Mouse (Mus musculus) kidney, adult 11 months (tissue): ENCODE results near the gene Moxd2.

Source experiments
- DNase-seq: peaks from one replicate; pipeline ENCODE4 v3.0.0; 2022

Moxd2 gene

DNA sequence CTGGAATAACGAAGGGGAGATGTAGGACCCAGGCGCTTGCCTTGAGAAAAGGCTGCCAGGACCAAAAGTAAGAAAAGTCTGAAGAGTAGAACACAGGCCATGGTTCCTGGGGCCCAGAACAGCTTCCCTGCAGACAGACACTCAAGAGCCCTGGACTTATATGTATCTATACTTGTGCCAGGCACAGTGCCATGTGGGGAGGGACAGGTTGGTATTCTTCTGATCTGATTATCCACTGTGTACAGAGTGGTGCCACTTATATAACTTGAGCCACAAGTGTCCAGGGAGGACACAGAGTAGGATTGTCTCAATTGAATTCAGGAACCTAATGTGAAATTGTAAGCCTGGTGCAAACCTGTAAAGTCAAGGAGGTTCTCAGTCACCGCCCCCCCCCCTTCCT is at the start of gene Moxd2:
TSS of gene Moxd2 (minus strand) at position 101 of the 400 bp plus-strand sequence.
- DNase-seq: no peak

DNA sequence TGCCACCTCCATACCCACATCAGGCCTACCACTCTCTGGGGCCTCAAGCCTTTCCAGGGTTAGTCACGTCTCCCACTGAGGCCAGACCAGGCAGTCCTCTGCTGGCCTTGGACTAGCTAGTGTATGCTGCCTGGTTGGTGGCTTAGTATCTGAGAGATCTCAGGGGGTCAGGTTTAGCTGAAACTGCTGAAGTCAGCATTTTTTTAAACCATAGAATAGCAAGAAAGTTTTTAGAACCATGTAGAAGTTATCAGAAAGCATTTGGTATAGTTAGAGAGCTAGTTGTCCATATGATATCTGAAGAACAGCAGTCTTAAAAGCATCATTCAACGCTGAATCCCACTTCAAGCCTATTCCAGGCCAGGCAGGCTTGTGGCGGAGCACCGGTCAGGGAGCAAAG is 32.7 kb upstream of the Moxd2 start:
- DNase-seq: no peak

DNA sequence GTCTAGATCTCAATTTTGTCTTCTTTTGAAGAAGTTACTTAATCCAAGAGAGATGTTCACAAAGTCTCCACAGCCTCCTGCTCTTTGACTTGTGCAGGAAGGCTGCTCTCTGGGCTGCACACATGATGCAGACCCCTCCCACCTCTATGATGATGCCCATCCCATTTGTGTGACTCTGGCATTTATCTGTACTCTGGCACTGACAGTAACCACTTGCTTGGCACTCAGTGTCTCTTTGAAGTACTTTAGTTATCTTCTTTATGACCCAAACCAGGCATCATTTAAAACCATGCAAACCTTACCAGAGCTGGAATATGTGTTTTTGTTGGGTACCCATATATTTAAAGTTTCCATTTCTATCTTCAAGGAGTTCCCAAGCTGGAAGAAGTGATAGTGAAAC is 13.0 kb upstream of the Moxd2 start, which contains the start of gene Prss58:
TSS of gene Prss58 (minus strand) at position 101 of the 400 bp plus-strand sequence.
- DNase-seq: no peak

DNA sequence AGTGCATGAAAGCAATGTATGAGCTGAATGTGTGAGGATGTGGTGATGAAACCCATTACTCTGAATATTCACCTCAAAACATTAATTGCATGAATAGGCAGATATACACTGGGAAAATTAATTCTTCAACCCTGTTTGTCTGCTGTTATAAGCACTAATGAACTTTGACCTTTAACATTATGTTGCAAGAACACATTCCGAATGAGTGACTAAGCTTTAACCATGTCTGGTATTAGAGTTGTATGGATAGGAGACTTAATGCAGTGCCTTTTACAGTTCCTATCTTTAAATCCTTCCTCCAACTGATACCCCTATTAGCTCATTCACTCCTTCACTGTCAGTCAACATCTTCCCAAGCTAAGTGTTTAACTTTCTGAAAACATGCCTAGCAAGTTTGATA is 7.4 kb upstream of the Moxd2 start:
- no peak for DNase-seq

DNA sequence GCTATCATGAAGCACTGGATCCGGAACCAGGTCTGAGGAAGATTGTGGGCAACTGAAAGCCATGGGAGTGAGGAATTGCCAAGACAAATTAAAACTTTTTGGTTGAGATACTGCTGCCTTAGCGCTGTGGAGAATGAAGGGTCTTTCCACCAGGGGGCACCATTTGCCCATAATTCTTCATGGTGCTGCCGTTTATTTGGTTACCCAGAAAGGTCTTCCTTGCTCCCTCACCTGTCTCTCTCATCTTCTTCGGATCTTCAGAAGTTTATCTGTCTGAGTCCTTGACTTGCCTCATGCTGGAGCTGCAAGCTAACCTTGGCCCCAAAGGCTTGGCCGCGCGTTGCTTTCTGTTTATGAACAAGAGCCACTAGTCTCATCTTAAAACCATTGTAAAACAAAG is 6.3 kb upstream of the Moxd2 start:
- no peak for DNase-seq

DNA sequence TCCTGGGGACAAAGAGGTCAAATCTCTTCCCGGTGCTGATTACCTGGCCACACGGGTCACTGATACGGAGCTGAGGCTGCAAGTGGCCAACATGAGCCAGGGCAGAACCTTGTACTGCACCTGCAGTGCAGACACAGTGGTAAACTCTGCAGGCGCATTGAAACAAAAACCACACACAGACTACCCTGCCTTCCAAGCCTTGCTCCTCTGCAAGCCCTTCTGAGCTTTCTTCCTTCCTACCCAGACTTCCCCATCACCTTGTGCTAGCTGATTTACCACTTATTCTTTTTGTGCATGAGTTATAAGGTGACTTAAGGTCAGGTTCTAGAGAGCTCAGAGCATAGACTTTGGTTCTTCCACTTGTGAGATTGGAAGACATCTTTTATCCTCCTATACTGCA is 4.5 kb upstream of the Moxd2 start:
- DNase-seq: no peak

DNA sequence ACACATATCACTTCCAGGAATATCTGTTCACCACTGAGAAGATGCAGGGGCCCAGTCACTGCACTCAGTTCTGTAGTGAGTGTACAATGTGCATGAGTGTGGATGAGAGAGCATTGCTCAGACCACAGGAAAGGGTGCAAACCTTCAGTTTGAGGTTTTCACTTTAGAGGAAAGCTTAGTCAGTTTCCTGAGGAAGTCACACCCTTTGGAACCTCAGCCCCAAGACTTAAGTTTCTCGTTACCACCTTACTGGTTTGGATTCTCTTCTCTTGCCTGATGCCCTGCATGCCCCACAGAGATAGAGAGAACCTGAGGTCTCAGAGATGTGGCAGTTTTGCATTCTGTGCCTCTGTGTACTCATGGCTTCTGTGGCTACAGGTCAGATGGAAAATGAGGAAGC is 3.7 kb upstream of the Moxd2 start:
- no peak for DNase-seq

DNA sequence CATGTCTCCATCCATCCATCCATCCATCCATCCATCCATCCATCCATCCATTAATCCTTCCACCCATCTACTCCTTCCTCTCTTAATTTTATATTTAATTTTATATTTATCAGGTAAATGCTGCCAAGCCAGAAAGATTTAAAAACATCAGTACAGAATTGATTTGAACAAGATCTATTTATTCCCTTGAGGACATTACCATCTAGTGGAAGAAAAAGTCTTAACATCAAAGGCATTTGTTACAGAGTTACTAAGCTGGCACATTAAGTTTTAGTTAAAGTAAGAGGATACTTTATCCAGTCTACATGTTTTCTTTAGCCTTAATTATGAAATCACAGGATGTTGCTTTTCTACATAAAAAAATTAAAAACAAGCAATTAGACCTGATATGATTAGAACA is 42.0 kb downstream of the Moxd2 start:
- DNase-seq: no peak
